Mouse (Mus musculus) midbrain, embryonic 14.5 days (tissue): ENCODE results near the gene Gjd2. TPM values are rescaled to one million over a fixed set of nuclear protein-coding genes. Genes with fewer than 3 reads are reported as not detected.

Source experiments
- ATAC-seq: fragments of 200-750 bp; cut with Nextera tagmentation; 2 replicates; pipeline ENCODE4 v1.8.0; 2017; ENCODE audit warnings: moderate number of reproducible peaks, moderate library complexity; ENCODE audit not compliant: low FRiP score, low TSS enrichment
- DNase-seq: peaks from one replicate; pipeline ENCODE4 v3.0.0-alpha.2; 2015
- H3K27ac ChIP-seq: fragments of 300-500 bp; sonication (generic); replicated peaks from 2 replicates; pipeline ENCODE4 v1.5.1; 2014; ENCODE audit warnings: mild to moderate bottlenecking, low read depth, low read length, moderate library complexity
- H3K27me3 ChIP-seq: fragments of 300-500 bp; sonication (generic); 2 replicates; pipeline ENCODE4 v1.6.1; 2014; ENCODE audit warnings: low read length, control low read depth, mixed read lengths; ENCODE audit not compliant: control insufficient read depth, insufficient read depth
- H3K36me3 ChIP-seq: fragments of 300-500 bp; sonication (generic); 2 replicates; pipeline ENCODE4 v1.6.1; 2014; ENCODE audit warnings: low read length, control low read depth; ENCODE audit not compliant: control insufficient read depth, insufficient read depth
- H3K4me1 ChIP-seq: fragments of 300-500 bp; sonication (generic); 2 replicates; pipeline ENCODE4 v1.6.1; 2014; ENCODE audit warnings: mild to moderate bottlenecking, antibody characterized with exemption, low read length, control low read depth; ENCODE audit not compliant: control insufficient read depth, insufficient read depth
- H3K4me2 ChIP-seq: fragments of 300-500 bp; sonication (generic); 2 replicates; pipeline ENCODE4 v1.6.1; 2014; ENCODE audit warnings: mild to moderate bottlenecking, low read length, moderate library complexity
- H3K4me3 ChIP-seq: fragments of 300-500 bp; sonication (generic); replicated peaks from 2 replicates; pipeline ENCODE4 v1.5.1; 2014; ENCODE audit warnings: low read depth, low read length
- H3K9ac ChIP-seq: fragments of 300-500 bp; sonication (generic); replicated peaks from 2 replicates; pipeline ENCODE4 v1.6.1; 2014; ENCODE audit warnings: mild to moderate bottlenecking, low read length, moderate library complexity
- H3K9me3 ChIP-seq: fragments of 300-500 bp; sonication (generic); 2 replicates; pipeline ENCODE4 v1.6.1; 2016; ENCODE audit warnings: low read length, control low read depth, mixed read lengths; ENCODE audit not compliant: control insufficient read depth
- WGBS: fragments of 180-500 bp; shearing (Covaris S2); extraction: QIAGEN DNeasy Blood & Tissue Kit; methylation state at CpG from one replicate; pipeline ENCODE4 v1.1.7; 2014; 5-methylcytosine and 5-hydroxymethylcytosine counted together
- polyA plus RNA-seq: library from polyadenylated mRNA; unstranded; fragments of >200 nt; fragmentation: Nextera tagmentation; extraction: Ambion mirVana; gene quantifications from 2 replicates; pipeline ENCODE4 v1.2.1, GENCODE M21; 2014

The Gjd2 gene
- polyA plus RNA-seq, 1 experiment from 2014 or later = 6.3 TPM

GRCm38 (mm10) chr2:114019474-114020209 lies 6.2 kb upstream of the Gjd2 start:
- no peak overlapping the region for H3K27ac ChIP-seq
- H3K4me2 ChIP-seq = no peak overlapping the region
- H3K36me3 ChIP-seq = no peaks in the 10 kb centered on the region
- DNase-seq (no peak), ATAC-seq (no peak; the same call in 1 of the 2 replicates)
- 64% methylated on average over 11 of the region's 11 CpGs for whole genome bisulfite sequencing
- H3K9ac ChIP-seq = no peak overlapping the region
- H3K4me1 ChIP-seq = peaks cover 13% of the 10 kb centered on the region; the same call in 1 of the 2 replicates
- H3K27me3 ChIP-seq = no peaks in the 10 kb centered on the region
- no peaks in the 10 kb centered on the region for H3K9me3 ChIP-seq
- H3K4me3 ChIP-seq = no peak overlapping the region

- ATAC-seq (no peak), DNase-seq (peak; percentile 55)
- Histone ChIP-seq H3K4me3 (no peak overlapping the region), H3K4me1 (peaks cover 18% of the 10 kb centered on the region; the same call in 1 of the 2 replicates), H3K27me3 (0 out of 2 replicates have a peak, but pooled peaks cover 4% of the 10 kb centered on the region), H3K36me3 (no peaks in the 10 kb centered on the region), H3K27ac (0 out of 2 replicates have a peak overlapping the region, but pooled peaks have one; percentile 5), H3K9ac (no peak overlapping the region), H3K4me2 (peak overlapping the region; percentile 21; the same call in 1 of the 2 replicates), H3K9me3 (no peaks in the 10 kb centered on the region)
- 13% methylated on average over 10 of the region's 10 CpGs for WGBS
Observed at GRCm38 (mm10) chr2:114018136-114018535, 4.7 kb upstream of the Gjd2 start.

- DNase-seq = no peak
- Histone ChIP-seq H3K36me3 (no peaks in the 10 kb centered on the region), H3K27ac (no peak overlapping the region), H3K27me3 (0 out of 2 replicates have a peak, but pooled peaks cover 4% of the 10 kb centered on the region), H3K4me2 (peak overlapping the region; percentile 80), H3K4me1 (peaks cover 15% of the 10 kb centered on the region; the same call in 1 of the 2 replicates), H3K4me3 (no peak overlapping the region), H3K9ac (no peak overlapping the region), H3K9me3 (no peaks in the 10 kb centered on the region)
- ATAC-seq = no peak
- 69% methylated on average over 6 of the region's 6 CpGs for WGBS
Observed at GRCm38 (mm10) chr2:114014839-114015238, 1.4 kb upstream of the Gjd2 start.

- Histone ChIP-seq H3K27ac (peak overlapping the region; percentile 81), H3K36me3 (no peaks in the 10 kb centered on the region), H3K4me3 (peak overlapping the region; percentile 73), H3K4me2 (peak overlapping the region; percentile 80), H3K27me3 (0 out of 2 replicates have a peak, but pooled peaks cover 4% of the 10 kb centered on the region), H3K9ac (peak overlapping the region; percentile 86), H3K4me1 (peaks cover 15% of the 10 kb centered on the region; the same call in 1 of the 2 replicates), H3K9me3 (no peaks in the 10 kb centered on the region)
- DNase-seq (peak; percentile 63), ATAC-seq (peak; percentile 22)
- 1% methylated on average over 13 of the region's 13 CpGs for WGBS
Observed at GRCm38 (mm10) chr2:114013846-114014245, 427 bp upstream of the Gjd2 start.

- H3K4me3 ChIP-seq = peak overlapping the region; percentile 73
- H3K9me3 ChIP-seq = no peaks in the 10 kb centered on the region
- H3K27me3 ChIP-seq = 0 out of 2 replicates have a peak, but pooled peaks cover 4% of the 10 kb centered on the region
- H3K4me1 ChIP-seq = peaks cover 6% of the 10 kb centered on the region; the same call in 1 of the 2 replicates
- 2% methylated on average over 19 of the region's 19 CpGs for WGBS
- peak overlapping the region; percentile 81 for H3K27ac ChIP-seq
- H3K36me3 ChIP-seq = no peaks in the 10 kb centered on the region
- DNase-seq (peak; percentile 72), ATAC-seq (peak; percentile 77)
- peak overlapping the region; percentile 86 for H3K9ac ChIP-seq
- peak overlapping the region; percentile 80 for H3K4me2 ChIP-seq
Observed at GRCm38 (mm10) chr2:114012749-114013211, 639 bp downstream of the Gjd2 start.

- 44% methylated on average over 4 of the region's 4 CpGs for WGBS
Observed at GRCm38 (mm10) chr2:114011838-114012237, 1.6 kb downstream of the Gjd2 start.

GRCm38 (mm10) chr2:114008321-114008720 lies 5.1 kb downstream of the Gjd2 start:
- H3K27me3 ChIP-seq = no peaks in the 10 kb centered on the region
- no peaks in the 10 kb centered on the region for H3K4me1 ChIP-seq
- ATAC-seq (no peak), DNase-seq (no peak)
- H3K9me3 ChIP-seq = no peaks in the 10 kb centered on the region
- no peak overlapping the region for H3K4me2 ChIP-seq
- no peak overlapping the region for H3K9ac ChIP-seq
- no peak overlapping the region for H3K27ac ChIP-seq
- WGBS = 88% methylated on average over 2 of the region's 2 CpGs
- H3K36me3 ChIP-seq = no peaks in the 10 kb centered on the region
- H3K4me3 ChIP-seq = no peak overlapping the region

More at GRCm38 (mm10) chr2:114011838-114012237, 1.6 kb downstream of the Gjd2 start:
- Histone ChIP-seq H3K27ac (no peak overlapping the region), H3K9me3 (no peaks in the 10 kb centered on the region), H3K4me2 (peak overlapping the region; percentile 80), H3K9ac (no peak overlapping the region), H3K36me3 (no peaks in the 10 kb centered on the region), H3K4me3 (peak overlapping the region; percentile 73), H3K4me1 (peaks cover 4% of the 10 kb centered on the region; the same call in 1 of the 2 replicates), H3K27me3 (0 out of 2 replicates have a peak, but pooled peaks cover 4% of the 10 kb centered on the region)
- DNase-seq (peak; percentile 59), ATAC-seq (no peak)

GRCm38 (mm10) chr2:113997484-113997883 lies 15.9 kb downstream of the Gjd2 start:
- H3K36me3 ChIP-seq = no peaks in the 10 kb centered on the region
- H3K27ac ChIP-seq = no peak overlapping the region
- ATAC-seq = no peak
- no peaks in the 10 kb centered on the region for H3K4me1 ChIP-seq
- no peaks in the 10 kb centered on the region for H3K27me3 ChIP-seq
- WGBS = 62% methylated on average over 8 of the region's 8 CpGs
- H3K9ac ChIP-seq = no peak overlapping the region
- H3K4me2 ChIP-seq = no peak overlapping the region
- H3K4me3 ChIP-seq = no peak overlapping the region
- no peaks in the 10 kb centered on the region for H3K9me3 ChIP-seq
- no peak for DNase-seq
